Mouse (Mus musculus): ENCODE data around the gene Adpgk.
"Not testable (repeated sequence)": the region's sequence is repeated elsewhere in the genome, so short reads cannot be mapped to it uniquely, and the experiment has no call there.

Adpgk gene

DNA sequence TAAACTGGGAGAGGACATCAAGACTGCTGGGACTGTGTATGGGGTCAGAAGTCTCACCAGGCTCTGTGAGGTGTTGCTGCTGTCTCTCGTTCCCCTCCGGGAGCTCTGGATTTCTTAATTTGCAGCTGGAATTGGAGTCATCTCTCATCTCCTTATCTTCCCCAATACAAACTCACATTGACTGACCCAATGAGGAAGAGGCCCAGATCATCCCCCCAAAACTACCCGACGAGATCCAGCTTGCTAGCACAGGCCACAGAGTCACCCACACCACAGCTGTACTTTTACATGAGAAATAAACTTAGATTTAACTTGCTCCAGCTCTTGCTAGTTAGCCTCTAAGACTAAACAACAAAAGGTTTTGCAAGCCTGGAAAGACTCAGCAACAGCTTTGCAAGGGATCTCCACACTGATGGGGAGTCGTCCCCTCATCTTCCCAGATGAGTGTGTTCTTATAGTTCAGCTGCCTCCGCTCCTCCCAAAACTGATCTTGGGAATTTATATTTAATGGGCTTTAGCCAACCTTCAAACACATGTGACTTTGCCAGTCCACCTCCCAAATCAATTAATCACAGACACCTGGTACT lies 1.7 kb upstream of the Adpgk start:
- DNase-seq (ENCODE audit: low spot score in 2 of 2), result no peak

DNA sequence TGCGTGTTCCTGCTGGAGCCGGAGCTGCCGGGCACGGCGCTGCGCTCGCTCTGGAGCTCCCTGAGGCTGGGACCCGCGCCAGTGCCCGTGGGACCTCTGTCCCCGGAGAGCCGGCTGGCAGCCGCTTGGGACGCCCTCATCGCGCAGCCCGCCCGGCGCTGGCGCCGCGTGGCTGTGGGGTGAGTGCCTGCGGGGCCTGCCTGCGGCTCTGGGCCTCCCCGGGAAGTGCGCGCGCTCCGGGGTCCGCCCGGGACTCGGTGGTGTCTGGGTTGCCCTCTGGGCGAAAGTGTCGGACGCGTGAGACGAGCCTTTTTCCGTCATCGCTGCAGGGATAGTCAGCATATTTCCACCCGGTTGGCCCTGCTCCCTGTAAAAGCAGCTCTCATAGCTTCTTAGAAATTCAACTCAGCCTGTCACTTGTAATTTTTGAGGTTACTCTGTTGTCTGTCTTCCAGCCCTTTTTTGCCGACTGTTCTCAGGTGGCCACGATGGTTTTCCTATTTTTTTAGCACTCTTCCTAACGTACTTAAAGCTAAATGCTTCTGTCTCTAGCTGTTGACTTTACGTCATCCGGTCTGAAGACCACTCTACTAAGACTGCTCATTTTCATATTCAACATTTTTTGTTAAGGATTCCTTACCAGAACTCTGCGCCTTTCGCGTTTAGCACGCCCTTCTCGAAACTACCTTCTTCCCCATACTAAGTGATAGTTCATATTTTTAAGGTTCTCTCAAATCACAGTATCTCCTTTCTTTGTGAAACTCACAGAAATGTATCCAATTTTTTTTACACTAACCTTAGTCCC lies 532 bp downstream of the Adpgk start:
- DNase-seq (ENCODE audit: low spot score in 2 of 2), result peak; percentile 14 to 17

- no peak for DNase-seq (ENCODE audit: low spot score in 2 of 2)
These were observed 1.1 kb downstream of the Adpgk start for GRCm38 (mm10) chr9:59292493-59292875.

GRCm38 (mm10) chr9:59296419-59296818 lies 5.1 kb downstream of the Adpgk start:
- no peak for DNase-seq (ENCODE audit: low spot score in 2 of 2)

DNA sequence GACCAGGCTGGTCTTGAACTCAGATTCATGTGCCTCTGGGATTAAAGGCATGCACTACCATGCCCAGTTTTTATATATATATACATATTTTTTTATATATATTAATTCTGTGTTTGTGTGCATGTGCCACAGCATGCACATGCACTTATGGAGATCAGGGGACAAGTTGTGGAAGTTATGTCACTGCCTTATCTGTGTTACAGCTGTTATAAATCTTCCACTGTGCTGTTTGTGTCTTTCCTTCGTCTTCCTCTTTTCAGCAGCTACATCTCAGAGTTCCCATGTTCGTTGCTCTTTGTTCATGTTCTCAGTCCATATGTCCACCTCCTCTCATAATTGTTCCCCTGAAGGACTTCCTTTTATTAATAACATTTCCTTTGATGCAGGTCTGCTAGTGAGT lies 16.5 kb downstream of the Adpgk start:
- DNase-seq (ENCODE audit: low spot score in 2 of 2), result no peak

DNA sequence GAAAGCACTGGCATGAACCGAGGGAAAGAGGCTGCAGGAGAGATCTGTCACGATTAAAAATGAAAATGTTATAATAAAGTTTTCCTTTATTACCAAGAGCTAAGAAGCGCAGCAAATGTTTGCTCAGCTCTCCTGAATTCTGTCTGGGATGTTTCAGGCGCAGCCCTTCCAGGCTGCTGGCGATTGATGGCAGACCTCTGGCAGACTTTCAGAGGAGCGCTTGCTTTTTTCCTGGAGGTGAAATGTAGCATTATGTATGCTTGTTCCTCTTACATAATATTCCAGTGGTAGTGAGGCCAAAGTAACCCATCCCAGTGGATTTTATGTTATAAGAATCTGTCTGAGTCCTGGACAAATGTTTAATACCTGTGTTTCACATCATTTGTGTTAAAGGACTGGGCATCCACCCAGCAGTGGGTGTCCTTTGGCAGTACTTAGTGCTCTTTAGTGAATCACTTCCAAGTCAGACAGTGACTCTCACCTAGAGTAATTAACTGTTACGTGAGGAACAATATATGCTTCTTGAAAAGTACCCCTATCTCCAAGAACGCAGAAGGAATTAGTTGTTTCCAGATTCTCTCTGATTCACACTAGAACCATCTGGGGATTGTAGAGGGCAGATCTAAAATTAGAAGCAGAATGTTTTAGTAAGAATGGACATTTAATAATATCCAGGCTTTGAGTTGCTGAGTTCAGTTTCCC lies 19.4 kb downstream of the Adpgk start:
- DNase-seq (ENCODE audit: low spot score in 2 of 2), result no peak

- DNase-seq (ENCODE audit: low spot score in 2 of 2), result no peak
These were observed 19.9 kb downstream of the Adpgk start for GRCm38 (mm10) chr9:59311284-59311670.

- DNase-seq (ENCODE audit: low spot score in 2 of 2), result no peak
These were observed 24.8 kb downstream of the Adpgk start for GRCm38 (mm10) chr9:59316206-59316605.

GRCm38 (mm10) chr9:59324351-59324750 lies 33.0 kb downstream of the Adpgk start:
- no peak for DNase-seq (ENCODE audit: low spot score in 2 of 2)

DNA sequence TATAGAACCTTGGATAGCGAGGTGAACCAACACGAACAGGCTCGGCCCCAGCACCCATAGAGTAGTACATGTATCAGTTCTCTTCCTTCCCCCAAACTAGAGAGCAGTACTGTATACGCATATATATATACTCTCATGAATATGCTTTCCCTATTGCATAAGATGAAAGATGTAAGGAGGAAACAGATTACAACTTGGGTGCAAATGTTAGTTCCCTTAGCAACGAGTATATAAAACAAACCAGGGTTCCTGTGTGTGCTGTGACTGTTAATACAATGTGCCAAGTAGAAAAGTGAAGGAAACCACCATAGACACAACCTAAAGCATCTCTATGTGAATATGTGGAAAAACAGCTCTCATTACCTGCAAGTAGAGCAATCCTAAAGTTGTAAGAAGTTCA lies 38.7 kb downstream of the Adpgk start:
- DNase-seq (ENCODE audit: low spot score in 2 of 2), result no peak

- DNase-seq (ENCODE audit: low spot score in 2 of 2), result no peak
These were observed 45.2 kb downstream of the Adpgk start for GRCm38 (mm10) chr9:59336539-59336938.

GRCm38 (mm10) chr9:59337889-59338288 lies 46.5 kb downstream of the Adpgk start:
- no peak for DNase-seq (ENCODE audit: low spot score in 2 of 2)

DNA sequence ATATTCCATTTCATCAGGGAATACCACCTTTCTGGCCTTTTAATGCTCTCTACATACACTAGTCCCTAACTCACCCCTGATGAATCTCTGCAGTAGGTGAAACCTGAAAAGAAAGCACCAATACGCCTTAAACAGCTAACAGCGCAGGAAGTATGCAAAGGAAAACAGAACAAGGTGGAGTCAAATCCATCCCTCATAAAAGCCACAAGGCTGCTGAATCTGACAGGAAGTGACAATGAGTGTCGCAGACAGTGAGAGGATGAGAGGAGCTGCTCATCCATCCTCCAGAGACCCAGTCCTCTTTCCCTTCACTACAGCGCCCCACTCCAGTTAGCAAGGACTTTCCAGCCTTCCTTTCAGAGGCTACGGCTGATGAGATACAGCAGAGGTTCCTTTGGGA lies 47.1 kb downstream of the Adpgk start:
- peak in 1 of 2 experiments; percentile 1 for DNase-seq (ENCODE audit: low spot score in 2 of 2)

GRCm38 (mm10) chr9:59339107-59339506 lies 47.7 kb downstream of the Adpgk start:
- no peak for DNase-seq (ENCODE audit: low spot score in 2 of 2)

GRCm38 (mm10) chr9:59340002-59340401 lies 48.6 kb downstream of the Adpgk start:
- peak in 1 of 2 experiments; percentile 2 for DNase-seq (ENCODE audit: low spot score in 2 of 2)

GRCm38 (mm10) chr9:59346176-59346575 lies 54.8 kb downstream of the Adpgk start:
- DNase-seq (ENCODE audit: low spot score in 2 of 2), result no peak

GRCm38 (mm10) chr9:59352586-59353252 lies 61.4 kb downstream of the Adpgk start:
- DNase-seq (ENCODE audit: low spot score in 2 of 2), result no peak

- peak; percentile 91 to 92 for DNase-seq (ENCODE audit: low spot score in 2 of 2)
These were observed 61.9 kb downstream of the Adpgk start, which contains the start of gene Bbs4 for GRCm38 (mm10) chr9:59353253-59353639. Bbs4 (minus strand) TSS chr9:59353508.

- not testable (repeated sequence) for DNase-seq (ENCODE audit: low spot score in 2 of 2)
These were observed 66.7 kb downstream of the Adpgk start for GRCm38 (mm10) chr9:59358041-59358440.

DNA sequence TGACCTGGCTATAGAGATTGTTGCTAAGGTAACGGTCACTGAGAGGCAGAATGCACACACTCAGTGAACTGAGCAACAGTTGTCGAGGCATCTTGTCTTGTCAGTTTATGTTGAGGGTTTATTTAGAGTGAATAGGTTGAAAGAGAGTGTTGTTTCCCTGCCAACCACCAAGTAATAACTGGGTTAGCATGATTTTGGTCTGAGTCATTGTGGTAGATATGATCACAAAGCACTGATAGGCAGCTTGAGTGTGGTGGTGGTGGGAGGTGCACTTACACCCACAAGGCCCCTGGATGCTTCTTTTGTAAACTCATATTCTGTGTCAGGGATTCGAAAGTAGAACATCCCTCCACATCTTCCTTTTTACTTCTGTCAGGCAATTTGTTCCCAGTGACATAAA lies 69.1 kb downstream of the Adpgk start:
- not testable (repeated sequence) for DNase-seq (ENCODE audit: low spot score in 2 of 2)

DNA sequence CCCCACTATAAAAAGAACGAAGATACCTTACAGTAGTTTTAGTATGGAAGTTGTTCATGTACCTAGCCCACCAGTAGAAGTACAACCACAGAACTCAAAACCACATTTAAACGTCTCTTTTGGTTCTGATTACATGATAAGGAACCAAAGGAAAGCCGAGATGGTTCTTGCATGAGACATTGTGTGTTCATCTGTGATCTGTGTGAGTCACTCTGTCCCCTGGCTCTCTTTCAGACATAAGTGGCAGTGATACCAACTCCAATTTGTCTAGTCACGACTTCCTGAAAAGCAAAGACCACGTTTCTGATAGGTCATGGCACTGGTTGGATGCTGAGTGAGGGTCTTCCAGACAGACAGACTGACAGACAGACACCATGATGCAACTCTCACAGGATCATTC lies 77.9 kb downstream of the Adpgk start:
- no peak for DNase-seq (ENCODE audit: low spot score in 2 of 2)

- DNase-seq (ENCODE audit: low spot score in 2 of 2), result no peak
These were observed 78.3 kb downstream of the Adpgk start for GRCm38 (mm10) chr9:59369646-59370045.
